Mouse (Mus musculus) frontal cortex, postnatal 14 days (tissue): Measurements from ENCODE around the gene Dhrs3.

ENCODE experiments used
- DNase-seq, 2 experiments: peaks; one replicate each; pipeline ENCODE4 v3.0.0; 2022; ENCODE audit warnings: low spot score in 2 of 2

Gene Dhrs3

GRCm38 (mm10) chr4:144939847-144940411 is 47.3 kb downstream of the Dhrs3 start:
- no peak for DNase-seq

GRCm38 (mm10) chr4:144940796-144941462 is 48.3 kb downstream of the Dhrs3 start:
- DNase-seq = no peak

GRCm38 (mm10) chr4:144942433-144942832 is 49.8 kb downstream of the Dhrs3 start:
- no peak for DNase-seq

- DNase-seq = no peak
Observed at GRCm38 (mm10) chr4:144943273-144943672, 50.6 kb downstream of the Dhrs3 start.

GRCm38 (mm10) chr4:144947738-144948390 is 55.2 kb downstream of the Dhrs3 start:
- DNase-seq = no peak

- DNase-seq = no peak
Observed at GRCm38 (mm10) chr4:144949441-144950326, 57.1 kb downstream of the Dhrs3 start.

- no peak for DNase-seq
Observed at GRCm38 (mm10) chr4:144950327-144950711, 57.7 kb downstream of the Dhrs3 start.

GRCm38 (mm10) chr4:144950883-144951282 is 58.3 kb downstream of the Dhrs3 start:
- DNase-seq = no peak

- no peak for DNase-seq
Observed at GRCm38 (mm10) chr4:144951859-144952258, 59.2 kb downstream of the Dhrs3 start.

GRCm38 (mm10) chr4:144953421-144953820 is 60.8 kb downstream of the Dhrs3 start:
- no peak for DNase-seq

- no peak for DNase-seq
Observed at GRCm38 (mm10) chr4:144955863-144956262, 63.2 kb downstream of the Dhrs3 start.

GRCm38 (mm10) chr4:144956293-144956692 is 63.7 kb downstream of the Dhrs3 start:
- no peak for DNase-seq

- no peak for DNase-seq
Observed at GRCm38 (mm10) chr4:144957186-144957585, 64.6 kb downstream of the Dhrs3 start.

GRCm38 (mm10) chr4:144957721-144958120 is 65.1 kb downstream of the Dhrs3 start:
- no peak for DNase-seq

- no peak for DNase-seq
Observed at GRCm38 (mm10) chr4:144960188-144960904, 67.7 kb downstream of the Dhrs3 start.

- DNase-seq = no peak
Observed at GRCm38 (mm10) chr4:144961232-144961631, 68.6 kb downstream of the Dhrs3 start.

- DNase-seq = no peak
Observed at GRCm38 (mm10) chr4:144961696-144962095, 69.1 kb downstream of the Dhrs3 start.

GRCm38 (mm10) chr4:144965255-144965654 is 72.6 kb downstream of the Dhrs3 start:
- no peak for DNase-seq

- DNase-seq = no peak
Observed at GRCm38 (mm10) chr4:144968371-144968770, 75.7 kb downstream of the Dhrs3 start.

GRCm38 (mm10) chr4:144969030-144969429 is 76.4 kb downstream of the Dhrs3 start:
- no peak for DNase-seq

- no peak for DNase-seq
Observed at GRCm38 (mm10) chr4:144971048-144971447, 78.4 kb downstream of the Dhrs3 start.
